Mouse (Mus musculus) C2C12 (cell line): Measurements from ENCODE around the gene E2f1.

Experiments
- CTCF ChIP-seq: IDR thresholded peaks from one replicate; pipeline ENCODE4 v1.5.1; 2011; ENCODE audit not compliant: control insufficient read depth, insufficient read depth, insufficient read length
- FOSL1 ChIP-seq: IDR thresholded peaks from one replicate; pipeline ENCODE4 v1.8.0; 2011; ENCODE audit warnings: mild to moderate bottlenecking, low read length; ENCODE audit not compliant: poor library complexity, insufficient read depth, severe bottlenecking
- MAX ChIP-seq: IDR thresholded peaks from one replicate; pipeline ENCODE4 v1.6.1; 2011; ENCODE audit warnings: mild to moderate bottlenecking, control low read depth
- MYOD1 ChIP-seq: IDR thresholded peaks from one replicate; pipeline ENCODE4 v1.6.1; 2011; ENCODE audit warnings: low read depth; ENCODE audit not compliant: control insufficient read depth, insufficient read length

- no peak for TF ChIP-seq FOSL1
- TF ChIP-seq CTCF: no peak
- TF ChIP-seq MAX: no peak
- no peak for TF ChIP-seq MYOD1
Observed at GRCm38 (mm10) chr2:154539720-154540119, 30.0 kb downstream of the E2f1 start.
